ENCODE assay signal across 8 mouse cellular contexts in genomic region chr7:127386641-127387392, GRCm38 (mm10). TPM values are rescaled to one million over a fixed set of nuclear protein-coding genes. Genes with fewer than 3 reads are reported as not detected.
DNase-seq lines count a peak whose midpoint lies in the region; ATAC-seq lines count a peak whose summit lies in the region.

Gene 9130019O22Rik, minus strand, starts transcription at chr7:127387166.

- H3K27ac ChIP-seq in hindbrain, embryonic 14.5 days = no peak within 1 kb of the TSS

- peak; percentile 82 for ATAC-seq in hindbrain, embryonic 14.5 days (ENCODE audit: low FRiP score)

- peak within 1 kb of the TSS; percentile 76 for H3K9ac ChIP-seq in hindbrain, embryonic 14.5 days

- no peaks in the 10 kb centered on the region for H3K27me3 ChIP-seq in hindbrain, embryonic 14.5 days (ENCODE audit: control insufficient read depth, insufficient read depth, low read length)

- no peaks in the 10 kb centered on the region for H3K9me3 ChIP-seq in hindbrain, embryonic 14.5 days (ENCODE audit: control insufficient read depth, low read length)

- WGBS in hindbrain, embryonic 14.5 days = 12% methylated on average over 37 of the region's 38 CpGs

- H3K4me1 ChIP-seq in hindbrain, embryonic 14.5 days (replicated peaks; ENCODE audit: control insufficient read depth, insufficient read depth, low read length) = no peaks in the 10 kb centered on the region

- H3K4me3 ChIP-seq in hindbrain, embryonic 14.5 days (replicated peaks; ENCODE audit: low read length) = peak within 1 kb of the TSS; percentile 59

- DNase-seq in T-cell, adult 2 months (ENCODE audit: low spot score) = peak; percentile 86
- peak; percentile 90 to 97 for DNase-seq in cerebellum, postnatal 36 days
- peak; percentile 71 to 87 for DNase-seq in frontal cortex, postnatal 25 days (ENCODE audit: low spot score in 2 of 2)
- peak; percentile 90 for DNase-seq in hindbrain, embryonic 14.5 days (ENCODE audit: low spot score)
- DNase-seq in layer of hippocampus, postnatal 36 days = peak; percentile 74 to 79
- DNase-seq in lung, postnatal 25 days (ENCODE audit: low spot score) = peak; percentile 95
- DNase-seq in retina, adult 2 months (ENCODE audit: low read depth, low spot score) = peak; percentile 79
- peak; percentile 91 for DNase-seq in thymus, postnatal 25 days

- peak within 1 kb of the TSS; percentile 85 for H3K4me2 ChIP-seq in hindbrain, embryonic 14.5 days (replicated peaks)

- H3K36me3 ChIP-seq in hindbrain, embryonic 14.5 days (replicated peaks; ENCODE audit: control insufficient read depth, insufficient read depth) = peaks cover 3% of the 10 kb centered on the region

RNA-seq across cellular contexts. Expression of gene 9130019O22Rik, which starts in this region (rescaled TPM):
- polyA plus RNA-seq in hindbrain, embryonic 14.5 days (2014; fragmentation: Nextera tagmentation; extraction: Ambion mirVana) = 4.5 and 5.7 TPM in 2 replicates
- total RNA-seq in layer of hippocampus, postnatal 36 days (2021) = 1 to 10 TPM; 2.7 to 3.2 TPM
